Mouse (Mus musculus) liver, adult 2 months (tissue): Measurements from ENCODE around the gene Palld.

Experiments
- CTCF ChIP-seq: fragments of 200-500 bp; IDR thresholded peaks from 2 replicates; pipeline ENCODE4 v1.5.1; 2011; ENCODE audit warnings: low read depth, low read length, control low read depth
- POLR2A ChIP-seq: fragments of 200-500 bp; IDR thresholded peaks from 2 replicates; pipeline ENCODE4 v1.6.1; 2011; ENCODE audit warnings: low read length, control low read depth; ENCODE audit not compliant: insufficient read depth; ENCODE audit errors: extremely low read depth

DNA sequence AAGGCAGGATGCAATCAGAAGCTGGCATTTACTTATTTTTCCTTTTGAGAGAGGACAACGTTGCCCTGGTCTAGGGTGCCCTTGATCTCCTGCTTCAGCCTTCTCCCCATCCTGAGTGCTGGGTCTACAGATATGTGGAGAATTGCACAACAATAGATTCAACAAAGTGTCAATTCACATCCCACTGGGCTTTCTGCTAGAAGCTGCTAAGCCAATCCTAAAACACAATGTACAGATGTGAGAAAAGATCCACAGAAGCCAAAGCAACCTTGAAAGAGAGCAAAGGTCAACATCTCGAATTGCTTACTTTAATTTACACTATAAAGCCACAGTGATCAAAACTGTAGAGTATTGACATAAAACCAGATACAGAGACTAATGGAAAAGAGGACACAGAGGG lies 270.2 kb downstream of the Palld start:
- TF ChIP-seq CTCF = no peak
- no peak for TF ChIP-seq POLR2A
